Mouse (Mus musculus) liver, postnatal 0 days (tissue): Measurements from ENCODE around the gene Tcf7.

Experiments
- CTCF ChIP-seq: sonication (generic); IDR thresholded peaks from 2 replicates; pipeline ENCODE4 v1.5.1; 2016; ENCODE audit warnings: antibody characterized with exemption, low read depth
- EP300 ChIP-seq: IDR thresholded peaks from 2 replicates; pipeline ENCODE4 v1.6.1; 2016; ENCODE audit warnings: antibody characterized with exemption, low read depth, mild to moderate bottlenecking

GRCm38 (mm10) chr11:52281568-52282328 lies 1.1 kb downstream of the Tcf7 start:
- TF ChIP-seq CTCF, result no peak
- TF ChIP-seq EP300, result no peak
